Mouse (Mus musculus) lung, postnatal 36 days (tissue): ENCODE results near the gene Mlx.
"Not testable (repeated sequence)": the region's sequence is repeated elsewhere in the genome, so short reads cannot be mapped to it uniquely, and the experiment has no call there.

Experiments
- DNase-seq: peaks from one replicate; pipeline ENCODE4 v3.0.0; 2022; ENCODE audit warnings: mixed read lengths

The Mlx gene

GRCm38 (mm10) chr11:101109351-101109750, 22.3 kb downstream of the Mlx start:
- DNase-seq = no peak

- DNase-seq = no peak
Measured at GRCm38 (mm10) chr11:101110708-101111107, 23.6 kb downstream of the Mlx start.

DNA sequence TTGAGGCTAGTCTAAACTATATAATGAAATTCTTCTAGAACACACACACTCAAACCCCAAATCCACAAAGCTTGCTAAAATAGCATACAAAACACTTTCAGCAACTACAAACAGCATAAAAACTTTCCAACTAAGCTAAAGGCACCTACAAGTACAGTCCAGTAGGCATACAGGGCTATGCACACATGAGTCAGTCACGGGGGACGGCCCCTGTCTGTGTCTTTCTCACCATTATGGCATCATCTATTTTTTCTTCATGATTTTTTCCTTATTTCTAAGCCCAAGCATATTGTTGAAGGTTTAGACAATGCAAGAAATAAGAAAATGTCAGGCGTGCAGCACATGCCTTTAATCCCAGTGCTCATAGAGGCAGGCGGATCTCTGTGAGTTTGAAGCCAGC, 24.1 kb downstream of the Mlx start:
- no peak for DNase-seq

- no peak for DNase-seq
Measured at GRCm38 (mm10) chr11:101112186-101112585, 25.1 kb downstream of the Mlx start.

GRCm38 (mm10) chr11:101115564-101115963, 28.5 kb downstream of the Mlx start:
- peak; percentile 34 for DNase-seq

DNA sequence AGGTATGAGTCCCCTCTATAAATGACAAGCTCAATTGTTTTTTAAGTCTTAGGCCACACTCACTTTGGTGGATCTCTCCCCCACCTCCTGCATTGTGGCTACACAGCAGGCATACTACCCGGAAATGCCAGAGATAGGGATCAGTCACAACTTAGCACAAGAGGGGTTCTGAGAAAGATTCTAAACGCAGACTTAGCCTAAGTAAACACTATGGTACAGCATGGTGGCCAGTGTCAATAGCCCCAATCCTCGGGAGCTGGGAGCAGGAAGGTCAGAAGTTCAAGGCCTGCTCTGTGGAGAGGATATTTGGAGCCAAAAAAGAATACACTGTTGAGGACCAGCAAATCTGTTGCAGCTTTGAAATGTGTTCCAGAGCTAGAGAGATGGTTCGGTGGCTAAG, 31.0 kb downstream of the Mlx start:
- DNase-seq = no peak

DNA sequence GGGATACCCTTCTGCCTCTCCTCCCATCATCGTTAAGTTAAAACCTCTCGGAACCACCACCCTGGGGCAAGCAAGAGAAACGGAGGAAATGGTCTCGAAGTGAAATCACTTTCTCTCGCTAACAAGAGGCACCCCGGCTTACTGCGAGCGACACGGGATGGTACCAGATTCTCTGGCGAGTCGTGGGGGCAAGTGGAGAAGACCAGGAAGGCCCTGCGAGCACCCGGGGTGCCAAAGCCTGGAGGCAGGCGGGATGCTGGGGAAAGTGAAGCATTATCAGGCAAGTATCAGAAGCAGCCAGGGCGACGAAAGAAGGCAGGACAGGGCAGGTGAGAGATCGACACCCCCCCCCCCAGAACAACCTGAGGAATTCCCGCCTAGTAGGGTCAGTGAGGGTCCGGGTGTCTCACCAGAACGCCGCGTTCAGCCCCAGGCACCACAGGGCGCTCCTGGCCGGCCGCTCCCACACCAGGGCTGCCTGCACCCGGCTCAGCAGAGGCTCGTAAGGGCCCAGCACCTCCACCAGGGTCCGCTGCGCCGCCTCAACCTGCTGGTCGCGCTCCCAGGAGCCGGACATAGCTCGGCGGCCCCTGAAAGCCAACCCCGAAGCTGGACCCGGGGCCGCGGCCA, 32.2 kb downstream of the Mlx start:
- peak; percentile 8 for DNase-seq

- DNase-seq = peak; percentile 98
Measured at GRCm38 (mm10) chr11:101119761-101120544, 32.9 kb downstream of the Mlx start, which contains the start of the genes Retreg3 and Tubg1. Gene Retreg3, minus strand, starts transcription at chr11:101119893. Gene Tubg1, plus strand, starts transcription at chr11:101119938.

GRCm38 (mm10) chr11:101120545-101121188, 33.6 kb downstream of the Mlx start:
- no peak for DNase-seq

- not testable (repeated sequence) for DNase-seq
Measured at GRCm38 (mm10) chr11:101124494-101124893, 37.4 kb downstream of the Mlx start.

GRCm38 (mm10) chr11:101125008-101125407, 37.9 kb downstream of the Mlx start:
- DNase-seq = not testable (repeated sequence)

- DNase-seq = peak; percentile 19
Measured at GRCm38 (mm10) chr11:101127075-101127474, 40.0 kb downstream of the Mlx start.

GRCm38 (mm10) chr11:101128996-101129577, 42.0 kb downstream of the Mlx start:
- no peak for DNase-seq

DNA sequence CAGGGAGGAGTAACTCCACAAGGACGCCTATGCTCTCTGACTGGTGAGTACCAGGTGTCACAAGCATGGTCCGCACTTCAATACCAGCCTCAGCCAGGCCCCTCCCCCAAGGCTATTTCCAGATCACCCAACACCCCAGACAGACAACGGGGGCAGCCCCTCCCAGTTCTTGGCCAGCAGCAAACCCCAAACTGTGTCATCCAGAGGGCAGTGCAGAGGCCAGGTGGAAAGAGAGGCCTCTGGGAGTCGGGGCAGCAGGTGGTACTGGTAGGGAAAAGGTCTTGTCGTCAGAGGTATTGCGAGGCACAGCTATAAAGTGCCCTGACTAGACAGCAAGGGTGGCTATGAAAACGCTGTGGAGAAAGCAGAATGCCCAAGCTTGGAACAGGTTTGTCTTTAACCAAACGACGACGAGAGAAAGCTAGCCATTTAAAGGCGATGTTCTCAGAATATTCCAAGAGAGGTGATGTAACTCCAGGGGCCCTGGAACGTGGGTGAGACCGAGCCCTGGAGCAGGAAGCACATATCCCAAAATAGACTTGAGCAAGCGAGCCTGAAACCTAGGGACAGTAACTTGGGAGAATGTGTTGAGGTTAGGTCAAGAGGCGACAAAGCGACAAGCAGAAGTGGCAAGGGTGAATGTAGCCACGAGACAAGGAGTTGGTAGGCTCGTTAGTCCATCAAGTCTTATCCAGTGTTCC, 43.1 kb downstream of the Mlx start:
- DNase-seq = peak; percentile 29

GRCm38 (mm10) chr11:101131187-101131586, 44.1 kb downstream of the Mlx start:
- DNase-seq = no peak

DNA sequence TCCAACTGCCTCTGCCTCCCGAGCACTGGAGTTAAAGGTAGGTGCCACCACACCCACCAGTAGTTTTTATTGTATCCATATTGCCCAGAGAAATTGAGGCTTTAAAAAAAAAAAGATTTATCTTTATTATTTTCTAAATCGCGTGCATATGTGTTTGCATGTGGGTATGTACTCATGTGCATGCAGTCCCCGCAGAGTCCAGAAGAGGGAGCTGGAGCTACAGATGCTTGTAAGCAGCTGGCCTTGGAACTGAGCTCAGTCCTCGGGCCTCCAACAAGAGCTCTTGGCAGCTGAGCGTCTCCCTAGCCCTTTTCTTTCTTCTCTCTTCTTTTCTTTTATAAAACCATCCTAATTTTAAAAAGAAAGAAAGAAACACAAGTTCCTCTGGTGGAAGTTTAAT, 44.6 kb downstream of the Mlx start:
- DNase-seq = peak; percentile 25

DNA sequence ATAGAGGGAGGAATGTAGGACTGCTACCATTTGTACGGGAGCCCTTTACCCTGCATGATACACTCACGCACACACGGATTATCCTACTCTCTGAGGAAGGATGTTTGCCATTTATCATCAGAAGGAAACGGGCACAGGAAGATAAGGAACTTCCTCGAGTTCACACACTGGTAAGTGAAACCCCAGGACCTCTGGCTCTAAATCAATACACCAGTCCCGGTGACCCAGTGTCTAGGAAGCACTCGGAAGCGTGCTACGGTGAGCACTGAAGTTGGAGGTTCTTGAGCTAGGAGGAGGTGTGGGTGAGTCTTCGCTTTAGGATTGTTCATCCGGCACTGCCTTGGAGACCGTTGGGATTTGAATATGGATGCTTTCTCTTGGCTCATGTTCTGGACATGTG, 46.0 kb downstream of the Mlx start:
- DNase-seq = peak; percentile 30

GRCm38 (mm10) chr11:101134217-101134865, 47.3 kb downstream of the Mlx start:
- no peak for DNase-seq

DNA sequence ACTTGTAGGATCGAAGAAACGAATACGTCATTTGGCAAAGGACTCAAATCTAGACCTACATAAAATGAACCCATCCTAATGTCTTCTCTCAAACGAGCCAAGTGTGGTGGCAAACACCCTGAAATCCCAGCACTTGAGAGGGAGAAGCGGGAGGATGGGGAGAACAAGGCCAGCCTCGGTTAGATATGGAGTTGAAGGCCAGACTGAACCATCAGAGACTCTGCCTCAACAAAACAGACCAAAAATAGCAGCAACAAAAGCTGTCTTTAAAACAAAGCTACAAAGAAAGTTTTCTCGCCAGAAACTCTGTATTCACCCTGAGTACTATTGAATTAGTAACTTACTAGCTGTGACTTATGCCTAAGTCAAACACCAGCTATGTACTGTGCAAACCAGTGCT, 49.9 kb downstream of the Mlx start:
- no peak for DNase-seq

- DNase-seq = no peak
Measured at GRCm38 (mm10) chr11:101138536-101139181, 51.6 kb downstream of the Mlx start.

DNA sequence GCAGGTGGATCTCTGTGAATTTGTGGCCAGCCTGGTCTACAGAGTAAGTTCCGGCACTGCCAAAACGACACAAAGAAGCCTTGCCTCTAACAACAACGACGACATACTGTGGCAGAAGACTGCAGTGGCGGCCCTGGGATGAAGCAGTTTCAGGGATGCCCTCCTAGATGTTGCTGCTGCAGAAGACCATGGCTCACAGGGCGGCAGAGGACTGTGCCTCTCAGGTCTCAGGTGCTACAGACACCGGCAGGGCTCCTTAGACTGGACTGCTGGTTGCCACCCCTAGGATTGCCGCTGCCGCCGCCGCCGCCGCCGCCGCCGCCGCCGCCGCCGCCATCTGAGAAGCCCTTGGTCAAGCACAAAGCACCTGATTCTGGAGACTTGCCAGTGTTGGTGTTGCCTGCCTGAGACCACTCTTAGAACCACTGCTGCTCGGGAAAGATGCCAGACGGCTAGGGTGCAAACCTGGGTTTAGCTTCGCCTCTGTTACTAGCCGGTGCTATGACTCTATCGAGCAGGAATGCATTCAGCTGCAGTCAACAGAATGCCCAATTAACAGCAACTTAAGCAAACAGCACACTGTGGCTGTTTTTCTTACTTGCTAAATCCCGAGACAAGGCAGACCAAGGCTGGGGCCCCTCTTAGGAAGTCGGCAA, 53.2 kb downstream of the Mlx start:
- DNase-seq = peak; percentile 59
